Mouse (Mus musculus) erythroblast, embryonic 14.5 days (primary cell): ENCODE measurements at regions not wholly inside any gene's neighbourhood (a gene's known extent, or its start where the extent isn't known, plus 50 kb on each side); places are given as distances from the start of the nearest gene placed in this dataset.

Experiments used
- GATA1 ChIP-seq: IDR thresholded peaks from 2 replicates; pipeline ENCODE4 v1.6.1; 2012; ENCODE audit warnings: low read length, inconsistent platforms, mixed read lengths
- TAL1 ChIP-seq: IDR thresholded peaks from 3 replicates; pipeline ENCODE4 v1.6.1; 2012; ENCODE audit warnings: low read length, inconsistent platforms, mixed read lengths

GRCm38 (mm10) chr15:8815277-8815676, 104.7 kb upstream of the Slc1a3 start:
- no peak for TF ChIP-seq TAL1
- TF ChIP-seq GATA1, result no peak
